In the genomic region with DNA sequence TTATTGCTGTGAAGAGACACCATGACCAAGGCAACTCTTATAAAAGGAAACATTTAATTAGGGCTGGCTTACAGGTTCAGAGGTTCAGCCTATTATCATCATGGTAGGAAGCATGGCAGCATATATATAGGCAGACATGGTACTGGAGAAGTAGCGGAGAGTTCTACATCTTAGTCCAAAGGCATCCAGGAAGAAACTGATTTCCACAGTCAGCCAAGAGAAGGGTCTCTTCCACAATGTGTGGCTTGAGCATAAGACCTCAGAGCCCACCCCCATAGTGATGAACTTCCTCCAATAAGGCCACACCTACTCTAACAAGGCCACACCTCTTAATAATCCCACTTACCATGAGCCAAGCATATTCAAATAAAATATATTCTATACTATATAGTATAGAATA, we compare ENCODE assay signal across 21 mouse cellular contexts. TPM values are rescaled to one million over a fixed set of nuclear protein-coding genes. Genes with fewer than 3 reads are reported as not detected.
A peak's percentile ranks its signal among the peaks of the same experiment; 100 is the strongest.
DNase-seq lines count a peak whose midpoint lies in the region; ATAC-seq lines count a peak whose summit lies in the region.
"Had no signal": no experiment of that assay in that cellular context is flagged by ENCODE, and none has a peak within 500 bp of the region (broad histone marks: within the 10 kb centered on the region; RNA-seq: fewer than 3 reads in every experiment).

No protein-coding gene starts in this region.

- no peaks in the 10 kb centered on the region for H3K27me3 ChIP-seq in heart, embryonic 10.5 days (ENCODE audit: insufficient read depth, poor library complexity, severe bottlenecking)
- no peaks in the 10 kb centered on the region for H3K27me3 ChIP-seq in liver, embryonic 16.5 days (ENCODE audit: control insufficient read depth, insufficient read depth, low read depth, low read length)
- H3K27me3 ChIP-seq in midbrain, embryonic 10.5 days (ENCODE audit: low read depth, poor library complexity, severe bottlenecking) = no peaks in the 10 kb centered on the region
- no peaks in the 10 kb centered on the region for H3K27me3 ChIP-seq in hindbrain, embryonic 14.5 days (ENCODE audit: control insufficient read depth, insufficient read depth, low read length)
- H3K27me3 ChIP-seq: embryonic facial prominence, embryonic 12.5 days; heart, embryonic 12.5 days; hindbrain, embryonic 13.5 days; limb, embryonic 15.5 days had no signal

- H3K4me1 ChIP-seq in heart, embryonic 10.5 days = peaks cover 4% of the 10 kb centered on the region; the same call in 1 of the 2 replicates
- peaks cover 33% of the 10 kb centered on the region for H3K4me1 ChIP-seq in liver, embryonic 16.5 days (ENCODE audit: control insufficient read depth, low read depth, low read length)
- H3K4me1 ChIP-seq in midbrain, embryonic 10.5 days = no peaks in the 10 kb centered on the region
- no peaks in the 10 kb centered on the region for H3K4me1 ChIP-seq in hindbrain, embryonic 14.5 days (replicated peaks; ENCODE audit: control insufficient read depth, insufficient read depth, low read length)
- H3K4me1 ChIP-seq: embryonic facial prominence, embryonic 12.5 days; hindbrain, embryonic 13.5 days had no signal

- no peak overlapping the region for H3K27ac ChIP-seq in heart, embryonic 10.5 days
- peak overlapping the region; percentile 93 for H3K27ac ChIP-seq in liver, embryonic 16.5 days (ENCODE audit: low read length)
- H3K27ac ChIP-seq in midbrain, embryonic 10.5 days (replicated peaks) = no peak overlapping the region
- no peak overlapping the region for H3K27ac ChIP-seq in hindbrain, embryonic 14.5 days
- H3K27ac ChIP-seq: embryonic facial prominence, embryonic 12.5 days; hindbrain, embryonic 13.5 days; limb, embryonic 15.5 days; macrophage had no signal

- peak; percentile 41 for DNase-seq in heart, embryonic 10.5 days (ENCODE audit: low spot score)
- no peak for DNase-seq in heart, postnatal 4 days
- peak; percentile 55 for DNase-seq in c-Kit-negative CD71-positive TER-119-positive erythroid progenitor cells, embryonic 14.5 days (ENCODE audit: low read depth, low spot score)
- peak; percentile 9 for DNase-seq in liver
- no peak for DNase-seq in kidney, postnatal 10 days
- no peak for DNase-seq in midbrain, embryonic 10.5 days (ENCODE audit: low spot score)
- DNase-seq in hindbrain, embryonic 14.5 days (ENCODE audit: low spot score) = no peak
- DNase-seq: adrenal gland, postnatal 25 days; cerebellum, adult 18-20 months; cerebellum, postnatal 14 days; heart, postnatal 10 days; layer of hippocampus, adult 9-11 months; left cerebral cortex, postnatal 4 days had no signal

- no peak overlapping the region for H3K4me3 ChIP-seq in heart, embryonic 10.5 days
- H3K4me3 ChIP-seq in liver, embryonic 16.5 days (ENCODE audit: low read depth, low read length) = no peak overlapping the region
- H3K4me3 ChIP-seq in midbrain, embryonic 10.5 days = no peak overlapping the region
- H3K4me3 ChIP-seq in hindbrain, embryonic 14.5 days (replicated peaks; ENCODE audit: low read length) = no peak overlapping the region
- H3K4me3 ChIP-seq: embryonic facial prominence, embryonic 12.5 days; heart, embryonic 12.5 days; hindbrain, embryonic 13.5 days; limb, embryonic 15.5 days had no signal

- ATAC-seq in liver, embryonic 16.5 days (ENCODE audit: low read depth) = peak; percentile 9
- no peak for ATAC-seq in hindbrain, embryonic 14.5 days (ENCODE audit: low FRiP score)
- ATAC-seq: forebrain, embryonic 14.5 days; inflammation-experienced regulatory T-cells, adult 6 months had no signal

- no peaks in the 10 kb centered on the region for H3K36me3 ChIP-seq in heart, embryonic 10.5 days
- H3K36me3 ChIP-seq in liver, embryonic 16.5 days (ENCODE audit: control insufficient read depth, insufficient read depth) = no peaks in the 10 kb centered on the region
- H3K36me3 ChIP-seq in midbrain, embryonic 10.5 days = no peaks in the 10 kb centered on the region
- no peaks in the 10 kb centered on the region for H3K36me3 ChIP-seq in hindbrain, embryonic 14.5 days (replicated peaks; ENCODE audit: control insufficient read depth, insufficient read depth)
- H3K36me3 ChIP-seq: embryonic facial prominence, embryonic 12.5 days; heart, embryonic 12.5 days; hindbrain, embryonic 13.5 days; limb, embryonic 15.5 days had no signal

- H3K9ac ChIP-seq in liver, embryonic 16.5 days (ENCODE audit: low read depth, low read length) = no peak overlapping the region
- no peak overlapping the region for H3K9ac ChIP-seq in hindbrain, embryonic 14.5 days
- H3K9ac ChIP-seq: embryonic facial prominence, embryonic 12.5 days; heart, embryonic 12.5 days; hindbrain, embryonic 13.5 days; limb, embryonic 15.5 days had no signal

- H3K4me2 ChIP-seq in liver, embryonic 16.5 days (ENCODE audit: low read depth, low read length) = peak overlapping the region; percentile 42
- no peak overlapping the region for H3K4me2 ChIP-seq in hindbrain, embryonic 14.5 days (replicated peaks)
- H3K4me2 ChIP-seq: embryonic facial prominence, embryonic 12.5 days; hindbrain, embryonic 13.5 days; limb, embryonic 15.5 days had no signal

- H3K9me3 ChIP-seq in heart, embryonic 10.5 days = no peaks in the 10 kb centered on the region
- no peaks in the 10 kb centered on the region for H3K9me3 ChIP-seq in liver, embryonic 16.5 days (replicated peaks; ENCODE audit: control insufficient read depth, low read length)
- no peaks in the 10 kb centered on the region for H3K9me3 ChIP-seq in midbrain, embryonic 10.5 days (replicated peaks)
- H3K9me3 ChIP-seq in hindbrain, embryonic 14.5 days (ENCODE audit: control insufficient read depth, low read length) = no peaks in the 10 kb centered on the region
- H3K9me3 ChIP-seq: embryonic facial prominence, embryonic 12.5 days; heart, embryonic 12.5 days; hindbrain, embryonic 13.5 days; limb, embryonic 15.5 days had no signal

- WGBS in heart, embryonic 10.5 days = 91% methylated on average over 1 of the region's 1 CpGs
- WGBS in liver, embryonic 16.5 days (ENCODE audit: insufficient replicate concordance) = 97% methylated on average over 1 of the region's 1 CpGs
- 100% methylated on average over 1 of the region's 1 CpGs for WGBS in midbrain, embryonic 10.5 days
- WGBS in hindbrain, embryonic 14.5 days = 93% methylated on average over 1 of the region's 1 CpGs

RNA-seq across cellular contexts. Expression of a gene that starts 17.3 kb away (rescaled TPM):
- 14.6 and 15.7 TPM in 2 replicates for polyA plus RNA-seq in heart, embryonic 10.5 days (2016; fragmentation: Nextera tagmentation; extraction: Ambion mirVana)
- total RNA-seq in heart, postnatal 4 days (2021) = 10 to 100 TPM; 19.5 to 20.3 TPM
- 3.4 and 3.9 TPM in 2 replicates for polyA plus RNA-seq in liver, embryonic 16.5 days (2015; fragmentation: Nextera tagmentation; extraction: Ambion mirVana)
- polyA plus RNA-seq in midbrain, embryonic 10.5 days (2016; fragmentation: Nextera tagmentation; extraction: Ambion mirVana) = 11.6 and 11.9 TPM in 2 replicates
- polyA plus RNA-seq in hindbrain, embryonic 14.5 days (2014; fragmentation: Nextera tagmentation; extraction: Ambion mirVana) = 7.8 and 9.4 TPM in 2 replicates

Comparison
In these comparisons a context has a peak if more than half of its experiments do, and no peak if none do; other contexts are left out.
1. DNase-seq: peak in heart, embryonic 10.5 days (single experiment), c-Kit-negative CD71-positive TER-119-positive erythroid progenitor cells, embryonic 14.5 days (single experiment) and liver (single experiment); none in heart, postnatal 4 days (single experiment), kidney, postnatal 10 days (single experiment), midbrain, embryonic 10.5 days (single experiment) and hindbrain, embryonic 14.5 days (single experiment).